Comparison of ENCODE assay signal across 23 mouse cellular contexts in the genomic region with DNA sequence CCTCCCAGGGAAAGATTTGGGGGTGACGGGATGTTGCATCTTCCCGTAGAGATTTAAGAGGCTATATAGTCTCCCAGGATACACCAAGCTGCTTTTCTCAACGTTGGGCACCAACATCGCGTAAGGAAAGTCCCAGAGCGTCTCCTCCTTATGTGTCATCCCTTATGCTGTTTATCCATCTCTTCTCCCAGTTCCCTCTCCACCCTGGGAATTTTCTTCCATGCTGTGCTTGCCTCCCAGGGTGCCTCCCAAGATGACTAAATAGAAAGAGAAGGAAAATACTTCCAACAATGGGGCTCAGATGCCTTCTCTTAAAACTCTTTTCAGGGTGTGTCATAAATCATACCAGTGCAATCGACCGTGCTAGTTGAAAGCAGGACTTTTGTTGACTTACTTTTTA.
DNase-seq lines count a peak whose midpoint lies in the region; ATAC-seq lines count a peak whose summit lies in the region.
"Had no signal": no experiment of that assay in that cellular context is flagged by ENCODE, and none has a peak within 500 bp of the region (broad histone marks: within the 10 kb centered on the region; RNA-seq: fewer than 3 reads in every experiment).

No protein-coding gene starts in this region.

- peaks cover 13% of the 10 kb centered on the region; the same call in 1 of the 2 replicates for H3K4me1 ChIP-seq in intestine, embryonic 14.5 days (replicated peaks; ENCODE audit: control insufficient read depth, insufficient read depth, low read length)
- H3K4me1 ChIP-seq in intestine, embryonic 15.5 days (replicated peaks), result no peaks in the 10 kb centered on the region
- H3K4me1 ChIP-seq: heart, embryonic 10.5 days; hindbrain, embryonic 13.5 days; limb, embryonic 12.5 days; midbrain, embryonic 12.5 days had no signal

- no peaks in the 10 kb centered on the region for H3K9me3 ChIP-seq in intestine, embryonic 14.5 days (ENCODE audit: control insufficient read depth, low read length)
- no peaks in the 10 kb centered on the region for H3K9me3 ChIP-seq in intestine, embryonic 15.5 days
- H3K9me3 ChIP-seq: heart, embryonic 10.5 days; hindbrain, embryonic 13.5 days; limb, embryonic 12.5 days; midbrain, embryonic 12.5 days; neural tube, embryonic 15.5 days had no signal

- intact Hi-C loops in gastrocnemius, postnatal 36 days (cut with DNase I), result loop anchor here (5.0 kb wide), 1 partner anchor 522 kb away; no protein-coding TSS in a partner anchor

- no peak overlapping the region for H3K9ac ChIP-seq in intestine, embryonic 14.5 days (ENCODE audit: low read length)
- no peak overlapping the region for H3K9ac ChIP-seq in intestine, embryonic 15.5 days
- H3K9ac ChIP-seq: hindbrain, embryonic 13.5 days; limb, embryonic 12.5 days; liver, postnatal 0 days; midbrain, embryonic 12.5 days; neural tube, embryonic 15.5 days had no signal

- H3K27ac ChIP-seq in intestine, embryonic 14.5 days (ENCODE audit: low read depth), result 0 out of 2 replicates have a peak overlapping the region, but pooled peaks have one; percentile 36
- no peak overlapping the region for H3K27ac ChIP-seq in intestine, embryonic 15.5 days
- H3K27ac ChIP-seq: heart, embryonic 10.5 days; hindbrain, embryonic 13.5 days; limb, embryonic 12.5 days; midbrain, embryonic 12.5 days; neural tube, embryonic 15.5 days had no signal

- H3K4me2 ChIP-seq in intestine, embryonic 14.5 days (ENCODE audit: low read length), result no peak overlapping the region
- no peak overlapping the region for H3K4me2 ChIP-seq in intestine, embryonic 15.5 days (replicated peaks)
- H3K4me2 ChIP-seq: hindbrain, embryonic 13.5 days; limb, embryonic 12.5 days; liver, embryonic 11.5 days; midbrain, embryonic 12.5 days; neural tube, embryonic 15.5 days had no signal

- ATAC-seq in intestine, embryonic 14.5 days (replicated peaks; ENCODE audit: low FRiP score, low TSS enrichment, low read depth), result no peak
- ATAC-seq in intestine, embryonic 15.5 days, result no peak; the same call in 1 of the 2 replicates
- ATAC-seq: CD4-positive, CD25-positive, alpha-beta regulatory T cell, adult 4 months; liver, postnatal 0 days had no signal

- 56% methylated on average over 8 of the region's 8 CpGs for WGBS in intestine, embryonic 14.5 days
- WGBS in intestine, embryonic 15.5 days, result 40% methylated on average over 8 of the region's 8 CpGs

- H3K4me3 ChIP-seq in intestine, embryonic 14.5 days (ENCODE audit: low read depth, low read length), result no peak overlapping the region
- no peak overlapping the region for H3K4me3 ChIP-seq in intestine, embryonic 15.5 days (replicated peaks)
- H3K4me3 ChIP-seq: heart, embryonic 10.5 days; hindbrain, embryonic 13.5 days; limb, embryonic 12.5 days; midbrain, embryonic 12.5 days; neural tube, embryonic 15.5 days had no signal

- no peaks in the 10 kb centered on the region for H3K27me3 ChIP-seq in intestine, embryonic 14.5 days (replicated peaks; ENCODE audit: control insufficient read depth, insufficient read depth, low read length)
- H3K27me3 ChIP-seq in intestine, embryonic 15.5 days (replicated peaks), result no peaks in the 10 kb centered on the region
- H3K27me3 ChIP-seq: hindbrain, embryonic 13.5 days; limb, embryonic 12.5 days; midbrain, embryonic 12.5 days; neural tube, embryonic 15.5 days had no signal

- H3K36me3 ChIP-seq in intestine, embryonic 14.5 days (ENCODE audit: control insufficient read depth, insufficient read depth, low read length), result no peaks in the 10 kb centered on the region
- no peaks in the 10 kb centered on the region for H3K36me3 ChIP-seq in intestine, embryonic 15.5 days
- H3K36me3 ChIP-seq: heart, embryonic 10.5 days; hindbrain, embryonic 13.5 days; limb, embryonic 12.5 days; midbrain, embryonic 12.5 days; neural tube, embryonic 15.5 days had no signal

- DNase-seq in gastrocnemius, adult 18-20 months (ENCODE audit: low spot score), result peak; percentile 4
- no peak for DNase-seq in gastrocnemius, postnatal 36 days
- DNase-seq in intestine, embryonic 14.5 days (ENCODE audit: low spot score), result no peak
- peak; percentile 53 for DNase-seq in Muller cell, postnatal 12 days (ENCODE audit: inconsistent ontology term)
- DNase-seq in mesoderm, embryonic 11.5 days (ENCODE audit: low read depth, low spot score), result peak; percentile 9
- no peak for DNase-seq in spleen, postnatal 10 days (ENCODE audit: low spot score in 2 of 2)
- DNase-seq: adrenal gland, adult 2 months; cerebellum, adult 11 months; cerebellum, postnatal 14 days; gastrocnemius, postnatal 14 days; heart, postnatal 36 days; liver, postnatal 0 days; lung, postnatal 14 days; thymus, adult 18-20 months; thymus, postnatal 36 days had no signal

Comparison
In these comparisons a context has a peak if more than half of its experiments do, and no peak if none do; other contexts are left out.
1. DNase-seq: peak in gastrocnemius, adult 18-20 months (single experiment), Muller cell, postnatal 12 days (single experiment) and mesoderm, embryonic 11.5 days (single experiment); none in gastrocnemius, postnatal 36 days (0 of 2), intestine, embryonic 14.5 days (single experiment) and spleen, postnatal 10 days (0 of 2).